Mouse (Mus musculus): Measurements from ENCODE around the gene Lats2. TPM values are rescaled to one million over a fixed set of nuclear protein-coding genes. Genes with fewer than 3 reads are reported as not detected.
"Not testable (repeated sequence)": the region's sequence is repeated elsewhere in the genome, so short reads cannot be mapped to it uniquely, and the experiment has no call there.

The Lats2 gene
- polyA plus RNA-seq, 1 experiment from 2014 or later: 5.8 TPM

- no peak for ATAC-seq (ENCODE audit: low FRiP score)
- Histone ChIP-seq H3K9ac (replicated peaks) (no peak overlapping the region), H3K4me2 (no peak overlapping the region), H3K36me3 (no peaks in the 10 kb centered on the region), H3K4me1 (no peaks in the 10 kb centered on the region), H3K27ac (replicated peaks) (no peak overlapping the region), H3K27me3 (replicated peaks) (no peaks in the 10 kb centered on the region), H3K4me3 (replicated peaks) (no peak overlapping the region), H3K9me3 (replicated peaks) (no peaks in the 10 kb centered on the region)
- 82% methylated on average over 4 of the region's 4 CpGs for WGBS
These were observed 2.1 kb downstream of the Lats2 start for GRCm38 (mm10) chr14:57756094-57756493.

GRCm38 (mm10) chr14:57755661-57756060, 2.5 kb downstream of the Lats2 start:
- 93% methylated on average over 2 of the region's 2 CpGs for whole genome bisulfite sequencing
- ATAC-seq (ENCODE audit: low FRiP score): no peak
- Histone ChIP-seq H3K27me3 (replicated peaks) (no peaks in the 10 kb centered on the region), H3K9ac (replicated peaks) (no peak overlapping the region), H3K4me3 (replicated peaks) (no peak overlapping the region), H3K27ac (replicated peaks) (no peak overlapping the region), H3K4me1 (no peaks in the 10 kb centered on the region), H3K36me3 (no peaks in the 10 kb centered on the region), H3K4me2 (no peak overlapping the region), H3K9me3 (replicated peaks) (no peaks in the 10 kb centered on the region)

GRCm38 (mm10) chr14:57753351-57753992, 4.7 kb downstream of the Lats2 start:
- Histone ChIP-seq H3K9me3 (replicated peaks) (no peaks in the 10 kb centered on the region), H3K4me3 (replicated peaks) (no peak overlapping the region), H3K27me3 (replicated peaks) (no peaks in the 10 kb centered on the region), H3K36me3 (no peaks in the 10 kb centered on the region), H3K27ac (replicated peaks) (no peak overlapping the region), H3K4me2 (no peak overlapping the region), H3K4me1 (no peaks in the 10 kb centered on the region), H3K9ac (replicated peaks) (no peak overlapping the region)
- WGBS: 37% methylated on average over 9 of the region's 9 CpGs
- ATAC-seq (ENCODE audit: low FRiP score): no peak

GRCm38 (mm10) chr14:57751006-57751405, 7.2 kb downstream of the Lats2 start:
- H3K4me1 ChIP-seq; H3K27me3 ChIP-seq (replicated peaks); H3K4me2 ChIP-seq; H3K4me3 ChIP-seq (replicated peaks); H3K9me3 ChIP-seq (replicated peaks); ATAC-seq (ENCODE audit: low FRiP score); H3K9ac ChIP-seq (replicated peaks); H3K27ac ChIP-seq (replicated peaks); H3K36me3 ChIP-seq: not testable (repeated sequence)

- no peak overlapping the region for H3K27ac ChIP-seq (replicated peaks)
- H3K27me3 ChIP-seq (replicated peaks): no peaks in the 10 kb centered on the region
- H3K9ac ChIP-seq (replicated peaks): no peak overlapping the region
- peaks cover 13% of the 10 kb centered on the region for H3K4me1 ChIP-seq
- H3K36me3 ChIP-seq: no peaks in the 10 kb centered on the region
- H3K4me2 ChIP-seq: no peak overlapping the region
- no peaks in the 10 kb centered on the region for H3K9me3 ChIP-seq (replicated peaks)
- no peak overlapping the region for H3K4me3 ChIP-seq (replicated peaks)
- ATAC-seq (ENCODE audit: low FRiP score): no peak
- 81% methylated on average over 2 of the region's 2 CpGs for WGBS
These were observed 8.7 kb downstream of the Lats2 start for GRCm38 (mm10) chr14:57749501-57749900.

- under 1% methylated on average over 66 of the region's 68 CpGs for WGBS
These were observed 12.0 kb downstream of the Lats2 start, which contains the start of gene Gm49361 for GRCm38 (mm10) chr14:57746001-57746771. TSS of gene Gm49361 (minus strand) at chr14:57746103.

GRCm38 (mm10) chr14:57745291-57745969, 12.8 kb downstream of the Lats2 start:
- peaks cover 29% of the 10 kb centered on the region for H3K4me1 ChIP-seq
- peak overlapping the region; percentile 84 for H3K9ac ChIP-seq (replicated peaks)
- no peaks in the 10 kb centered on the region for H3K9me3 ChIP-seq (replicated peaks)
- peak overlapping the region; percentile 85 for H3K27ac ChIP-seq (replicated peaks)
- H3K36me3 ChIP-seq: no peaks in the 10 kb centered on the region
- ATAC-seq (ENCODE audit: low FRiP score): peak; percentile 59
- peak overlapping the region; percentile 87 for H3K4me3 ChIP-seq (replicated peaks)
- peak overlapping the region; percentile 92 for H3K4me2 ChIP-seq
- no peaks in the 10 kb centered on the region for H3K27me3 ChIP-seq (replicated peaks)
- under 1% methylated on average over 97 of the region's 103 CpGs for WGBS

More at GRCm38 (mm10) chr14:57746001-57746771, 12.0 kb downstream of the Lats2 start, which contains the start of gene Gm49361:
- Histone ChIP-seq H3K4me1 (peaks cover 29% of the 10 kb centered on the region), H3K9ac (replicated peaks) (peak within 1 kb of the TSS; percentile 84), H3K36me3 (no peaks in the 10 kb centered on the region), H3K4me2 (peak within 1 kb of the TSS; percentile 92), H3K9me3 (replicated peaks) (no peaks in the 10 kb centered on the region), H3K27ac (replicated peaks) (peak within 1 kb of the TSS; percentile 85), H3K4me3 (replicated peaks) (peak within 1 kb of the TSS; percentile 87), H3K27me3 (replicated peaks) (no peaks in the 10 kb centered on the region)
- peak; percentile 92 for ATAC-seq (ENCODE audit: low FRiP score)

- WGBS: 0% methylated on average over 8 of the region's 8 CpGs
- H3K9me3 ChIP-seq (replicated peaks): no peaks in the 10 kb centered on the region
- H3K9ac ChIP-seq (replicated peaks): no peak overlapping the region
These were observed 13.6 kb downstream of the Lats2 start for GRCm38 (mm10) chr14:57744547-57744946.

GRCm38 (mm10) chr14:57740651-57741050, 17.5 kb downstream of the Lats2 start:
- 77% methylated on average over 8 of the region's 8 CpGs for WGBS
- H3K27ac ChIP-seq (replicated peaks): no peak overlapping the region
- H3K9me3 ChIP-seq (replicated peaks): no peaks in the 10 kb centered on the region
- no peak for ATAC-seq (ENCODE audit: low FRiP score)
- no peak overlapping the region for H3K4me2 ChIP-seq
- peaks cover 28% of the 10 kb centered on the region for H3K4me1 ChIP-seq
- H3K4me3 ChIP-seq (replicated peaks): no peak overlapping the region
- no peaks in the 10 kb centered on the region for H3K27me3 ChIP-seq (replicated peaks)
- H3K36me3 ChIP-seq: no peaks in the 10 kb centered on the region
- H3K9ac ChIP-seq (replicated peaks): no peak overlapping the region

More at GRCm38 (mm10) chr14:57744547-57744946, 13.6 kb downstream of the Lats2 start:
- Histone ChIP-seq H3K27ac (replicated peaks) (no peak overlapping the region; the same call in 1 of the 2 replicates), H3K4me1 (peaks cover 29% of the 10 kb centered on the region), H3K27me3 (replicated peaks) (no peaks in the 10 kb centered on the region), H3K4me3 (replicated peaks) (peak overlapping the region; percentile 87), H3K4me2 (peak overlapping the region; percentile 92), H3K36me3 (no peaks in the 10 kb centered on the region)
- ATAC-seq (ENCODE audit: low FRiP score): no peak

GRCm38 (mm10) chr14:57737089-57737488, 21.1 kb downstream of the Lats2 start:
- Histone ChIP-seq H3K4me3 (replicated peaks) (no peak overlapping the region), H3K4me1 (peaks cover 15% of the 10 kb centered on the region), H3K9me3 (replicated peaks) (no peaks in the 10 kb centered on the region), H3K27me3 (replicated peaks) (no peaks in the 10 kb centered on the region), H3K36me3 (no peaks in the 10 kb centered on the region), H3K27ac (replicated peaks) (no peak overlapping the region), H3K9ac (replicated peaks) (no peak overlapping the region), H3K4me2 (no peak overlapping the region)
- ATAC-seq (ENCODE audit: low FRiP score): no peak

- Histone ChIP-seq H3K4me1 (peaks cover 19% of the 10 kb centered on the region), H3K9ac (replicated peaks) (no peak overlapping the region), H3K36me3 (no peaks in the 10 kb centered on the region), H3K4me2 (no peak overlapping the region), H3K27ac (replicated peaks) (no peak overlapping the region), H3K27me3 (replicated peaks) (no peaks in the 10 kb centered on the region), H3K4me3 (replicated peaks) (no peak overlapping the region), H3K9me3 (replicated peaks) (no peaks in the 10 kb centered on the region)
- ATAC-seq (ENCODE audit: low FRiP score): no peak
- 63% methylated on average over 4 of the region's 4 CpGs for WGBS
These were observed 22.0 kb downstream of the Lats2 start for GRCm38 (mm10) chr14:57736141-57736540.

Data from neural tube, embryonic 15.5 days (tissue).